Mouse (Mus musculus) NIH3T3 (cell line): ENCODE data around the gene Anxa4.

ENCODE experiments used
- DNase-seq: peaks from one replicate; pipeline ENCODE4 v3.0.0-alpha.2; 2012; ENCODE audit warnings: low read depth

Gene Anxa4

DNA sequence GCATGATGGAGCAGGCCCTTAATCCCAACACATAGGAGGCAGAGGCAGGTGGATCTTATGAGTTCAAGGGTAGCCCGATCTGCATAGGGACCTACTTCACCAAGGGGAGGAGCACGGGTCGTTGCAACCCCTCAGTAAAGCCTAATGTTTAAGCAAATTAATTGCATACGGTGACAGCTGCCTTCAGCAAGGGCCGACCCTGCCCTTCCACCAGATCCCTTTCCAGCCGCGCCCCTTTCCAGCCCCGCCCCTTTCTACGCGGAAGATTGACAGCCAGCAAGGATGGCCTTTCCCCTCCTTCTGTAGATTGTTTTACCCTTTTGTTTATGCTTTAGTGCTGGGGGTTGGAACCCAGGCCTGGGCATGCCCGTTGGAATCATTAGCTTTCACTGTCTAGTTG is 8.0 kb upstream of the Anxa4 start:
- DNase-seq, result no peak

DNA sequence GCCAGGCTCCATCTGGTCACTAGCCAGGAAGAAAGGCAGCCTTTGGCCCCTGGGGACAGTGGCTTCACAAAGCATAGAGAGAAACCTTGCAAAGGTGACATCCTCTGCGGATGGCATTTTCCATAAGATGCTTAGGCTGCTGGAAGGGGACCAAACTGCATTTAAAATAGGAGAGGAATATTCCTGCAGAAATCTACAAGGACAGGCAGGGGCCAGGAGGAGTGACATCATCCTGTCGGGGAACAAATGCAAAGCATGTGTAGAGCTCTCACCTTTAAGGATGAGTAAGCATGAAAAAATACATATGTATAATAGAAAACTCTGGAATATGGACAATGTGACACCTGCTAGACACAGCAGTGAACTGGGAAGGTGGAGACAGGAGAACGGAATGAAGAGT is 7.1 kb upstream of the Anxa4 start:
- no peak for DNase-seq

DNA sequence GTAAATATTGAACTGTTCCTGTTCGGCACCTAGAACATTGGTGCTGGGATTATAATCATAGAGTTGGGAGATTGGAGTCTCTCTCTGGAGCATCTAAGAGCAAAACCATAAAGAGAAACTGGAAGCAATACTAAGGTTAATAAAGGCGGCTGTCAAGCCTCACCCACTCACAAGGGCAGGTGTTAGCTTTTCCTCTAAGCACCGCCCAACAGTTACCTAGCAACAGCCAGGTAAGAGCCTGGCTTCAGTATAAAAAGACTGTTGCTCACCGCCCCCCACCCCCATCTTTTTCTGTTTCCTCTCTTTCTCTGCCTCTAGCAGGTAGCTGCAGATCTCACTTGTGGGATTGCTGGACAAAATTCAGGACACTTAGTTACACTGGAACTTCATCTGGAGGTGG is 4.1 kb upstream of the Anxa4 start:
- no peak for DNase-seq

DNA sequence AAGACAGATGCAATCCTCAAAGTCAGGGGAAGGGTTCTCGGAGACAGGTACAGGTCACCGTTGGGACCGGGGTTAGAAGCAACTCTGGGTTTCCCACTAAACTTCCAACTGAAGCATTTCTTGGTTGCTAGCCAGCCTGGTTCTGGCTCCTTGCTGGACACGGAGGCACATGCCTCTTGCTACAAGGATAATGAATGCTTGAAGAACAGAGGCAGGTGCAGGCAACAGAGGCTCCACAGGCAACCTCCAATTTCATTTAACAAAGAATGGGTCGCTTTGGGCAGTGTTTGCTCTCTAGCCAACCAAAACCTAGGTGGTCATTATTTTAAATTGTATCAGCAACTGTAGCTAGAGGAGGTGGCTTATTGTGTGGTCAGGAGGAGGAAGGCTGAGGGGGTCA is 573 bp upstream of the Anxa4 start:
- no peak for DNase-seq

DNA sequence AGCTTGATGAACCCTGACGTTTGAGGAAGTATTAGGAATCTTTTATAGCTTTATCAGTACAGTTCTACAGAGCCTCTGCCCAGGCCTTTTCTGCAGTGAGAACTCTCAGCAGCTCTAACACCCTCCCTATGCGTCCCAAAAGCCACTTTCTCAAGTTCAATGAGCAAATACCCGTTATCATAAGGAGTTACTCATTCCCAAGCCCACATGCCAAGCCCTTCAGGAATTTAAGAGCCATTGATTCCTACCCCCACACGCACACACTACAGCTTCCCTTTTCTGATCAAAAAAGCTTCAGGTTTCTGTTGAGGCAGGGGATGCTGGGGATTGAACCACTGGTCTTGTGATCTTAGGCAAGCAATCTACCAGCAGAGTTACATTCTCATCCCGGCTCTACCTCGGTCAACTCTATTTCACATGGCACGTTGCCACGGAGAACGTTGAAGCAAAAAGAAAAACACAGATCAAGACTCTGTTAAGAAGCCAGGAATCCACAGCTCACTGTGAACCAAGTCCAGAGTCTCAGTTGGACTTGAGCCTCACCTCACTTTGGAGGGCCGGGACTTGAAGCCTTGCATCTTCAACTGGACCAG is 2.9 kb downstream of the Anxa4 start:
- peak; percentile 61 for DNase-seq

DNA sequence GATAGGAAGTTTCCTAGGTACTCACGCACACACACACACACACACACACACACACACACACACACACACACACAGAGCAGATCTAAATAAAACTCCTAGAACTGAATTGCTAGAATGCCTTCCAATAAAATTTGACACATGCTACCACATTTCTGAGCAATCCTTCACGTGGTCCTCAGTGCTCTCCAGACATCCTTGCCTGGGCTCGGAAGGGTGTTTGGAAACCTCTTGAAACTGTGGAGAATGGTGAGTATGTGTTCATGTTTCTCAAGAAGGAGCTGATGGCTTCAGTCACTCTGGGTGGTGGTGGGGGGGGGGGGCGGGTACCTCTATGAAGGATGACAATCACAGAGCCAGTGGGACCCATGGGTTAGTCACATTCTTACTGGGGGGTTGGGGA is 5.1 kb downstream of the Anxa4 start:
- no peak for DNase-seq

DNA sequence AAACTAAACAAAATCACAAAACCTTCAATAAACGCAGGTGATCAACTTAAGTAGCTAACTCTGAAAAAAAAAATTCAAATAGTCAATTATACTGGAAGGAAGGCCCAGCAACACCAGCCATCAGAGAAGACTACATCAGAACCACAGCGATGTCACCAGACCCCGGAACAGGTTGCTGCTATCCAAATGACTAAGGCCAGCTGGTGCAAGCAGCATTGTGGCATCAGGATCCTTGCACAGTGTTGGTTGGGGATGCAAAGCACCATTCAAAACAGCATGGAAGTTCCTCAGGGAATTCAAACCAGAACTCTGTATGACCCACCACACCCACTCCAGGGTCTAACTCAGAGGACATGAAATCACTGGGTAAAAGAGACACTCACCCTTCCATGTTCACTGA is 6.8 kb downstream of the Anxa4 start:
- DNase-seq, result no peak

DNA sequence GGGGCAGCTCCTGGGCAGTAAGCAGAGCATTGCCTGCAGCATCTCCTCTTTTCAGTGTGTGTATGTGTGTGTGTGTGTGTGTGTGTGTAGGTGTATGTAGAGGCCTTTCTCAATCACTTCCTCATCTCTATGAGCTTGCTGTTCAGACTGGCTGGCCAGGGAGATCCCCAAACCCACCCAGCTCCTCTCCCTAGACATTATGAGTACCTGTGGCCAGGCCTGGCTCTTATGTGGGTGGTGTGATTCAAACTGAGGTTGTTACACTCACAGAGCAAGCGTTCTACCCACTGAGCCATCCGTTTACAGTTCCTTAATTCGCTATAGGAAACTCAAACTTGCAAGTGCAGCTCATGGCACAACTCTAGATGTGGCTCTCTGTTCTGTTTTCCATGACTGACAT is 8.6 kb downstream of the Anxa4 start:
- DNase-seq, result no peak

DNA sequence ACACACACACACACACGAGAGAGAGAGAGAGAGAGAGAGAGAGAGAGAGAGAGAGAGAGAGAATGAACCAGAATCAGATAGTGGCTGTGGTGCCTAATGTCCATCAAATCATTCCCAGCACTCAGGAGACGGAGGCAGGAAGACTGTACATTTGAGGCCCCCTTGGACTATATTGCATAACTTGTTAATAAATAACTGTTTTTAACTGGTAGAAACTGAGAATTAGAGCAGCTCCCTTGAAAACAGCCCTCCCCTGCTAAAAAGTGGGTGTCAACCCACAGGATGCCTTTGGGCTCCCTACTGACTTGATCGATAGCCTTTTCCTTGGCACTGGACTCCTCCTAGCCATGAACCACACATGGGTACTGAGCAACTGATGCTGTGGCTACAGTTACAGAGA is 11.0 kb downstream of the Anxa4 start:
- DNase-seq, result peak; percentile 49

DNA sequence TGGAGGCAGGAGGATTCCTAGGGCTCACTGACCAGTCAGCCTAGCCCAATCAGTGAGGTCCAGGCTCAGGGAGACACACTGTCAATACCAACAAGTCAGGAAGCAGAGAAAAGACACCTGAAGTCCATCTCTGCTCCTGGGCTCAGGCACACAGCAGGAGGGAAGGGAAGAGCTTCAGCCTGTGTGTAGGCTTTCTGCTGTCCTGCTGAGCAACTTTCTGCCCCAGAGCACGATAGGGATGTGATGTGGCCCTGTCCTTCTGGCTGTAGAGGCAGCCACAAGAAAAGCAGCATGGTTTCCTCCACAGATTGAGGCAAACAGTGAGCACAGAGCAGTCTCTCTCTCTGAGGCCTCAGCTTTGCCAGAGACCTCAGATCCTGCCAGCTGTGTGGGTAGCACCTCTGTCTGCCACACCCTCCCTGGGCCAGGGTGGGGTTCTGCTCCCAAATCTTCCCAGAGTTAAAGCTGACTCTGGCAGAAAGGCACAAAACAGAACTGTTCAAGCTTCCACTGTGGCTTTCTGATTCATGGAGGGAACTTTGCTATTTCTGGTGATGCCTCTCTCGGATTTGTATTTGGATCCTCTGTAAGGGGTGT is 11.9 kb downstream of the Anxa4 start:
- peak; percentile 51 for DNase-seq

DNA sequence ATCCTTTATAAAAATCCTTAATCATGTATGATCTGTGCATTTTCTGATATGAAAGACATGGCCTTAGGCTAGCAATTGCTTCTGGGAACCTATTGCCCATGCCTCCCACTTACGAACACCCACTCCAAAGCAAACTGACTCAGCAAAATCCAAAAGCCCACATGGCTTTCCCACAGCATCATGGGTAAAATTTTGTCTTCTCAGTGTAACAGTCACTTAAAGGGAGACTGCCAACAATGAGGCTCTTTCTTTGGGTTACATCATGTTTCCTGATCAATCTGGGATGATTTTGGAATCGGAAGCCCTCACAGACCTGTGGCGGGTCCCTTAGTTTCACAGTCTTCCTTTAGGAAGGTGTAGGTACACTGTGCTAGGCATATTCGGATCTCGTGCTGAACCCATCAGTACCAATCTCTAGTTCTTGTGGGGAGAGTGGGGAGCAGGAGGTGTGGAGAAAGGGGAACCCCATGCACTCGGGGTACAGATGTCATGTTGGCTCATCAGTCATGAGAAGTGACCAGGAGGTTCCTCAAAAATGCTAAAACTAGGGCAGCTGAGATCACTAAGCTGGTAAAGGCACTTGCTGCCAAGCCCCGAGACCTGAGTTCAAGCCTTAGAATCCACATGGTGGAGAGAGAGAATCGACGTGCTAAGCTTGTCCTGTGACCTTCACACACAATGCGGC is 14.3 kb downstream of the Anxa4 start:
- no peak for DNase-seq

DNA sequence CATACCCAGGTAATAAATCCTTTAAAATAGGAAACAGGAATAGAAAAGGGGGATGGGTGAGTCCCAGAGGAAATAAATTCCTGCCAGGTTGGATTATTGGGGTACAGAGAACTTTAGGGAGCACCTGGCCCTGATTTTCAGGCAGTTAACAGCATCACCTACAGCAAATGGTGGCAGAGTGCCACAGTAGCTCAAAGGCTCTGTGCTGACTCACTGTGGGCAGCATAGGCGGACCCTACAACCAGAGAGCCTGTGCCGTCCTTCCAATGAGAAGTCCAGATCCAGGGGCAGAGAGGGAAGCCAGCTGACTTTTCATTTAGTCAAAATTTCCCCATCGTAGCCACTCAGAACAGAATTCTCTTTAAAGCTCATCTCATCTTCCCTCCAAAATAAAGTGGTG is 16.2 kb downstream of the Anxa4 start:
- peak; percentile 79 for DNase-seq

DNA sequence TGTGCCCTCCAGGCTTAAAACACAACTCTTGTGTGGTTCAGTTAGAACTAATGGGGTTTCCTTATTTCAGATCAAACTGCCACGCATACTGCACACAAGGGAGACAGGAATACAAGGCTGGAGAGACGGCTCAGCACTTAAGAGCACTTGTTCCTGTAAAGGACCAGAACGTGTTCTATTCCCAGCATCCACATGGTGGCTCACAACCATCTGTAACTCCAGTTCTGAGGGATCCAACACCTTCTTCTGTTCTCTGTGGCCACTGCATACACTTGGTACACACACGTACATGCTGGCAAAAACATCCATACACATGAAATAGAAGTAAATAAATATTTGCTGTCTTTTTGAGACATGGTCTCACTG is 16.7 kb downstream of the Anxa4 start:
- DNase-seq, result no peak

DNA sequence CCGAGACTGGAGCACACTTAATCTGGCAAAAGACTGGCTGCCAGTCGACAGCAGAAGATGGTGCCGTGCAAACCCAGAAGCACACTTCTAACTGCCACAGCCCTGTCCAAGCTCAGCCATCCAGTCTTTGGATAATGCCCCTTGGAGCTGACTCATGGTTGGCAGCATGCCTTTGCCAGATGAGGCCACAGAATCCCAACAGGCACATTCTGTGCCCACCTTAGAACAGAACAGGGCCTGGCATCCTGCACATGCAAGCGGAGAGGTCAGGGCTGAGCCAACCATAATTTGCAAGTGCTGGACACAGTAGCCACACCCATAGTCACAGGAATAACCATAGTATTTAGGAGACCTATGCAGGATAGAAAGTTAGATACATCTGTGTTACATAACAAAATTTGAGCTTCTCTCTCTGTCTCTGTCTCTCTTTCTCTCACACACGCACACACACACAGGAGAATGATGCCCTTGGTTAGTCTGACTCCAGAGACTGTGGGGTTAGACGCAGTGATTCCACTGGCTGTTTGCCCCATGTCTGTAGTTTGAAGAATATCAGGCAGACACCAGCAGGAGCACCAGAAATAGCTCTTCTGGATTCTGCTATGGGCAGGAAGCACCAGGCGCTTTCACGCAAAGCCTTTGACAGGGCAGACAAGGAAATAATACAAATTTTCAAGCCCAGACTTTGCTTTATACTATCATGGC is 17.2 kb downstream of the Anxa4 start:
- DNase-seq, result peak; percentile 66

DNA sequence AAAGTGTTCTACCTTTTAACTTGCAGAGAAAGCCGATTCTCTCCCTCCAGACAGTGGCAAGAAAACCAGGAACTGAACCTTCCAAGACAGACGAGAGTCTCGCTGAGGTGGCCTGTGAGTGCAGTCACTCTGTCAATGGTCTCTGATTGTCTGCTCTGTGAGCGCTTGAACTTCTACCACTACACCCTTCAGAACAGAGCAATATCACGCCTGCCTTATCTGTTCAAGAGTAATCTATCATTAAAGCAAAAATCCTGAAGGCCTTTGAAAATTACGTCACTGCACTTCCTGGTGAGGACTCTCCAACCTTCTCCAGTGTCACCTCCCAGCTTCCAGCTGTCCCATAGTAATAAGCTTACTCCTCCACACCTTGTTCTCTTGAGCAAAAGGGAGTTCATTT is 18.4 kb downstream of the Anxa4 start:
- DNase-seq, result no peak

DNA sequence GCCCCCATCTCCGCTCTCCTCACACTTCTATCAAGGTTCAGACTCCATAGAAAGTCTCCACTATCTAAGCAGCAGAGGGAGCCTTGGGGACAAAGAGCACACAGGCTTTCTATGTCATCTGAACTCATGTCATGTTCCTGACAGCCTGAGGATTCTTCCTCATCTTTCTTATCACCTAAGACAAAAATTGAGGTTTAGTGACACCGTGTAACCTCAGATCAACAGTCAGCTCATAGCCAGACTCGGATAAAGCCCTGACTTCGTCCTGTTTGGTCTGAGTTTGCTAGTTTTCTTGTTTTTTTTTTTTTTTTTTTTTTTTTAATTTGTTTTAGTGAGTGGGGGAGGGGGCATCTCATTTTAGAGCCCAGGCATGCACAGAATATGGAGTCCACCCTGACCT is 19.6 kb downstream of the Anxa4 start:
- DNase-seq, result no peak

DNA sequence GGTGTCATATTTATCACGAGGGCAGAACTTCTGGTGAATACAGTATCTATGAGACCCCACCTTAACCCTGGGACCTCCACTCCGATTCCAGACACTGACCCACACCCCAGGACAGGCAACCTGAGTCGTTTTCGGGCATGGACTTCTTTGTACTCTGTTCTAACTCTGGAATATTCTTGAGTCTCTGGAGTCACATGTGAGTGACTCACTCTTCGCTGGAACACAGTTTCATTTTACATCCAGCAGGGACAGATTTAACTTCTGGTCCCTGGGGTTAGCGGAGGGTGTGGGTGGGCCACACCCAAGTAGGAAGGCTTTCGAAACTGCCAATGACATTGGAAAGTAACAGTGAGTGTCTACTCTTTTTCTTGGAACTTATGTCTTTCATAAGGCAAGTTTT is 20.8 kb downstream of the Anxa4 start:
- DNase-seq, result peak; percentile 81

DNA sequence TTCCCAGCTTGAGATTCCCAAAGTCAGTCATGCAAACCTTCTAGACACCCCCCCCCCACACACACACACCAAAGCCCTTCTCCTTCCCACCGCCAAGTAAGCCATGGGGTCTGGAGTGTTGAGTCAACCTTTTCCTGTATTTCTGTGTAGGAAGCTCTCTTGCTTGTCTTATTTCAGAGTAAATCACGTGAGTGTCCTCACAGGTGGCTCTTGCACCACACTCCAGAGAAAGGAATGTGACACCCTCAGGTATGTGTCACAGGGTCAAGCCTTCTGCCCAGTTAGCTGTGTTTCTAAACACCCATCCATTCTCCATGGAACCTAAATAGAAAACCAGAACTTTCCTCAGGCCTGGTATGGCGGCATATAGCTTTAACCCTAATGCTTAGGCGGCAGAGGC is 24.4 kb downstream of the Anxa4 start:
- no peak for DNase-seq

DNA sequence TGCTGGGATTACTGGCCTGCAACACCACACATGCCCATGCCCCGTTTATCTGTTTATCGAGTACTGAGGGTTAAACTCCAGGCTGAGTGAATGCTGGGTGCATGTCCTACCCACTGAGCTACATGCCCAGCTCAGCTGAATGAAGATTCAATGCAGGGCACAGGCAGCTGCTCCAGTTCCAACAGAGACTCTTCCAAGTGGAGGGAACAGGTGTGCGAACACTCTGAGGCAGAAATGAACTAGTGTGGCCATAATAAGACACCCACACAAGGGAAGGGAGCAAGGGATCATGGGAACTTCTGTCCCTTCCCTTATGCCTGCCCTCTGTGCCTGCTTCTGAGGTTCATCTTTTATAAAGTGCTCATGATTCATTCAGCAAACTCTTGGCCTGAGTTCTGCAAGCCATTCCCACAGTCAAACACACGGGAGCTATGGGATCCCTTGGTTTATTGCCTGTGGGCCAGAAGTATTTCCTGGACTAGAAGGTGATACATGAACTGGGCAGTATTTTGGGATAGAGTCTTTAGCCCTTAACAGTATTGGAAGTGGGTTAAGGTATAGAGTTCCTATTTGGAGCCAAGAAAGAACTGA is 25.1 kb downstream of the Anxa4 start:
- peak; percentile 58 for DNase-seq

DNA sequence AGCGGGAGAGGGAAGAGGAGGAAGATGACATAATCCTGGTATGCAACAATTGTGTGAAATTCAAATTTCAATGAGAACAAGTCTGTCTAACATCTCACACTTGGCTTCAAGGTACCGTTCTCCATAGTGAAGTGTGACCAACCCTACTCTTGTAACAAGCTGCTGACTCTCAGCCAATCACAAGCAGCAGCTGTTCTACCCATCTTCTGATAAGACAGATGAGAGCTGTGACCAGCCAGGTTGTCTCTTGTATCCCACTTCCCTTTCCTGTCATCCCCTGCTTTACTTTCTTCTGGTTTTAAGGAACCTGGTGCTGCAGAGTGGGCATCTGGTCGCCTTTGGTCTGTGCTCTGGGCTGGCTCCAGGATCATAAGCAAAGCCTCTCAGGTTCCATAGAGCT is 25.9 kb downstream of the Anxa4 start:
- DNase-seq, result no peak

DNA sequence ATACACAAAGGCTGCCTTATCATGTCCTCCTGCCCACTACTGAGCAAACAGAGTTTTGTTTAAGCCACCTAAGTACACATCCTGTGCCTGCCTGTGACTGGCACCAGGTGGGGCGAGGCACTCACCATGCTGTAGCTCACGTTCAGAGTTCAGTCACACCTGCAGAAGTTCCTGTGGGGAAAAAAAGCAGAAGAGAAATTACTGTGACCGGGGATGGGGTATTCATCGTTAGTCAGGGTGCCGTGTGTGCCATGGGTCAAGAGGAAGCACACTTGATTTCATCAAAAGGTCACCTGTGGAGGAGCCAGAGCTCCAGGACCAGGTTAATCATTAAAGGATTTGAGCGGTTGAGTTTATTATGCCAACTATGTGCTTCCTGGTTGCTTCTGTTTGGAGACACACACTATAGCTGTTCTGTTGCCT is 27.7 kb downstream of the Anxa4 start:
- DNase-seq, result no peak

DNA sequence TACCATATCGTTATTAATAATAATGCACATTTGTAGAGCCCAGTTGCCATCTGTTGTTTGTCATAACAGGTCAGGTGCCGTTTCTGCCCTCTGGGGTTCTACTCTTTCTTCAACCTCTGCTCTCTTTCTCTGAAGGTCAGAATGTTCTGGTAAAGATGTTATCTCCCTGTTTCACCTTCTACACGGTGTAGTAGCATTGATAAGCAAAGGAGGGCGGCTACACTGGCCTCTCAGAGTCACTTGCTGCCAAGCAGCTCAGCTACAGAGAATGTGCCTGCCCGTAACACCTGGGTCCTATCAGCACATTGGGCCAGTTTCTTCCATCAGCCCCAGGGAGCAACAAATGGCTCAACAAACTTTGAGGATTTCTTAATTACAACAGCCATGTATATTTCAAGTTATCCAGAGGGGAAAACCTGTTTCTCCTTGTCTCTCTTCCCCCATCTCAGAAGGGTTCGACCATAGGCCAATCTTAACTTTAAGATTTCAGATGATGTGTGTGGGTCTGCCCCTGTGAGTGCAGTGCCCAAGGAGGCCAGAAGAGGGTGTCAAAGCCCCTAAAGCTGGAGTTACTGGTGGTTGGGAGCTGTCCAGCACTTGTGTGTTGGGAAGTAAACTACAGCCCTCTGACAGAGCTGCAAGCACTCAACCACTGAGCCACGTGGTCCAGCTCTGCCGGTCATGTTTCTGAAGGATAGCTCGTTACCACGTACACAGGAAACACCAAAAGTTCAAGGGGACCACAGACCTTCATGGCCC is 39.1 kb downstream of the Anxa4 start:
- peak; percentile 52 for DNase-seq
